Mouse (Mus musculus) fat pad, adult 2 months (tissue): ENCODE results near the gene Panx2.

Experiments
- DNase-seq: peaks from one replicate; pipeline ENCODE4 v3.0.0-alpha.2; 2011; ENCODE audit warnings: low read depth, low spot score; ENCODE audit errors: extremely low read depth

Panx2 gene

DNA sequence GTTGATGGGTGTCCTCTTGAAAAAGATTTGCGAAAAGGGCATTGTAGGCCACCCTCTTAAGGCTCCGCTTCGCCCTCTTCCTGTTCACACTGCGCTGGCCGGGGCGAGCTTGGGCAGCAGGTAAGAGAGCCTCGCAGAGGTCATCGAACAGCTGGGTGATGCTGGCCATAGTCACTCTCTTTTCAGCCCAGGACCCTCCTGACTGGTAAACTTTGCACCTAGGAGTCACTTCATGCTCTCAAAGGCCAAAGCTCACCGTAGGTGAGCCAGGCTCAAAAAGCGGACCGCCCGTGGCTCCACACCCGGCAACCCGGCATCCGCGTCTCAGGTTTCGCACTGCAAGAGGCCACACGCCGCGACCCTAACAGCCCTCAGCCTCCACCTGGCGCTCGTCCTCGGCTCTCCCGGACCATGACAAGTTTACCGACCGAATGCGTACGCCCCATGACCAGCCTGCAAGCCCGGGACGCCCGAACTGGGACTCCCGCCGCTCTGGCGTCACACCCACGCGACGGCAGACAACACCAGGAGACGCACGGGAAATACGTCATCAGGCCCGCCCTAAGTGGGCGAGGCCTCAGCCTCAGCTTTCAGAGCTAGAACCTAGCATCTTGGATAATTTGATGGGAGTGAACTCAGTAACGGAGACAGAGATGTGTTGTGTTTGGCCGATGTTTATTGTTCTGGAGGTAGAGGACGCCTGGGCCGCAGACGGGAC is 63.3 kb downstream of the Panx2 start, which contains the start of gene Tubgcp6:
Gene Tubgcp6, minus strand, starts transcription at position 464 of the 718 bp plus-strand sequence.
- no peak for DNase-seq
